Mouse (Mus musculus): ENCODE measurements around the gene Mei4.

The Mei4 gene

GRCm38 (mm10) chr9:82162415-82162814, 298.9 kb downstream of the Mei4 start:
- no peak for DNase-seq

GRCm38 (mm10) chr9:82217976-82218375, 354.5 kb downstream of the Mei4 start:
- no peak for DNase-seq

GRCm38 (mm10) chr9:82247695-82248445, 384.4 kb downstream of the Mei4 start:
- DNase-seq = no peak
